Mouse (Mus musculus) forebrain, postnatal 0 days (tissue): ENCODE measurements at regions not wholly inside any gene's neighbourhood (a gene's known extent, or its start where the extent isn't known, plus 50 kb on each side); places are given as distances from the start of the nearest gene placed in this dataset.
"Not testable (repeated sequence)": the region's sequence is repeated elsewhere in the genome, so short reads cannot be mapped to it uniquely, and the experiment has no call there.

ENCODE experiments used
- ATAC-seq: fragments of 200-750 bp; cut with Nextera tagmentation; 2 replicates; pipeline ENCODE4 v1.8.0; 2017; ENCODE audit warnings: mild to moderate bottlenecking, moderate library complexity
- DNase-seq: peaks from one replicate; pipeline ENCODE4 v3.0.0-alpha.2; 2015
- H3K27ac ChIP-seq: fragments of 300-500 bp; sonication (generic); 2 replicates; pipeline ENCODE4 v1.5.1; 2014; ENCODE audit warnings: low read depth, mild to moderate bottlenecking, antibody characterized with exemption, low read length, moderate library complexity, mixed read lengths
- H3K27me3 ChIP-seq: fragments of 300-500 bp; sonication (generic); 2 replicates; pipeline ENCODE4 v1.6.1; 2014; ENCODE audit warnings: mild to moderate bottlenecking, low read length, mixed read lengths; ENCODE audit not compliant: insufficient read depth
- H3K36me3 ChIP-seq: fragments of 300-500 bp; sonication (generic); 2 replicates; pipeline ENCODE4 v1.6.1; 2014; ENCODE audit warnings: mild to moderate bottlenecking, moderate library complexity; ENCODE audit not compliant: insufficient read depth
- H3K4me1 ChIP-seq: fragments of 300-500 bp; sonication (generic); 2 replicates; pipeline ENCODE4 v1.6.1; 2014; ENCODE audit warnings: antibody characterized with exemption; ENCODE audit not compliant: insufficient read depth
- H3K4me2 ChIP-seq: fragments of 300-500 bp; sonication (generic); 2 replicates; pipeline ENCODE4 v1.6.1; 2014; ENCODE audit warnings: low read depth, mild to moderate bottlenecking, moderate library complexity
- H3K4me3 ChIP-seq: fragments of 300-500 bp; sonication (generic); 2 replicates; pipeline ENCODE4 v1.5.1; 2014; ENCODE audit warnings: low read depth, low read length, mixed read lengths
- H3K9ac ChIP-seq: fragments of 300-500 bp; sonication (generic); 2 replicates; pipeline ENCODE4 v1.6.1; 2014; ENCODE audit warnings: mild to moderate bottlenecking
- H3K9me3 ChIP-seq: fragments of 300-500 bp; sonication (generic); 2 replicates; pipeline ENCODE4 v1.6.1; 2016; ENCODE audit warnings: low read length
- CTCF ChIP-seq: sonication (generic); IDR thresholded peaks from 2 replicates; pipeline ENCODE4 v1.5.1; 2016; ENCODE audit warnings: antibody characterized with exemption, control low read depth, low read depth
- WGBS: fragments of 180-500 bp; shearing (Covaris S2); extraction: QIAGEN DNeasy Blood & Tissue Kit; methylation state at CpG from one replicate; pipeline ENCODE4 v1.1.7; 2014; 5-methylcytosine and 5-hydroxymethylcytosine counted together

DNA sequence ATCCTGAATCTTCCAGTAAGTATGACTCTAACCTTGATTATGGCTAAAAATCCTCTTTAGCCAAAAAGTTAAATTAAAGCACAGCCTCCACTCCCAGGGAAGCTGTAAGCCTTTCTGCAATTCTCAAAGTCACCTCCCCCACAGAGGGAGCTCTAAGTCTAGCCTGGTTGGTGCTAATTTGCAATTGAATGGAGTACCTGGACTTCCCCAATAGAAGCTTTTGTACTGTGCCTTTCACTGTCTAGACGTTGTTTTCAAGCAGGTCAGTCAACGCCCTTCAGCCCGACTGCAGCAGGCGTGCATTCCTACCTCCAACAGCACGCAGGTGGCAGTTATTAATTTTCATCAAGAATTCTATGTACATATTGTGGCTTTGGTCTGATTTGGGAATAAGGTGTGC lies 87.2 kb downstream of the Catsperg2 start:
- not testable (repeated sequence) for H3K9me3 ChIP-seq, H3K4me2 ChIP-seq, H3K4me1 ChIP-seq, H3K27me3 ChIP-seq, DNase-seq, H3K4me3 ChIP-seq, H3K36me3 ChIP-seq, H3K9ac ChIP-seq, ATAC-seq, H3K27ac ChIP-seq
- 57% methylated on average over 5 of the region's 5 CpGs for WGBS

DNA sequence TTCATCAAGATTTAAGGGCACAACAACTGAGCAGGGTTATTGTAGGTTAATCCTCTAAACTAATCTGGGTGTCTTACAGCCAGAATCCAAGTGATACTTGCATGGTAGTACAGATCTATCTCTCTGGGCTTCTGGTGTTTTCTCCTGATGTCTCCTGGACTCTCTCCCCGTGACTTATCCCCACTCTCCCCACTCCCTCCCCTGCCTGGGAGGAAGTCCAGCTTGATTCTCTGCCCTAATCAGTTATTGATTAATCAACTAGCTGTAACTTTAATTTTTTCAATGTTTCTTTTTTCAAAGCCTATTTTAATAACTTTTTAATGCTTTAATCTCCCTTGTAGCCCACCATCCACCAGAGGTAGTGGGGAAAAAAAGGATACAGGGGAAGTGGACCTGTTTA lies 83.9 kb upstream of the Sipa1l3 start:
- TF ChIP-seq CTCF = no peak
- Histone ChIP-seq H3K4me2 (no peak overlapping the region), H3K4me1 (no peaks in the 10 kb centered on the region), H3K36me3 (no peaks in the 10 kb centered on the region), H3K4me3 (no peak overlapping the region), H3K9ac (no peak overlapping the region), H3K27me3 (no peaks in the 10 kb centered on the region), H3K27ac (no peak overlapping the region), H3K9me3 (no peaks in the 10 kb centered on the region)
- ATAC-seq (no peak), DNase-seq (no peak)
- WGBS = 56% methylated on average over 1 of the region's 1 CpGs

DNA sequence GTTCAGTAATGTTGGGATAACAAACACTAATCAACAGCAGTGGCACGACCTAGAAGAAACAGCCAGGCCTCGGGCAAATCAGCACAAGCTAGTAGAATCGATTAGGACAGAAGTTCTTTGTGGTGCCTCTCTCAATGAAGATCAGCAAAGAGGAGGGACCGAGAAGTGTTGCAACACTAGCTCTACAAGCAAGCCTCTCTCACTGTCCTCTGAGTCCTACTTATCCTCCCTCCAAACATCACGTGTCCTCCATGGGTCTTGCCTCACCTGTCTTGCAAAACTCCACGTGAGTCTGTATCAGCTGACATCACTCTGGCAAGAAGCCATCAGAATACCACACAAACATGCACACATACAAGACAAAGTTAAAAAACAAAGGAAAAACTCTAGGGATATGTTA lies 82.9 kb upstream of the Sipa1l3 start:
- Histone ChIP-seq H3K4me2 (no peak overlapping the region), H3K27ac (no peak overlapping the region), H3K4me3 (no peak overlapping the region), H3K9me3 (no peaks in the 10 kb centered on the region), H3K36me3 (no peaks in the 10 kb centered on the region), H3K27me3 (no peaks in the 10 kb centered on the region), H3K9ac (no peak overlapping the region), H3K4me1 (no peaks in the 10 kb centered on the region)
- WGBS = 80% methylated on average over 6 of the region's 6 CpGs
- DNase-seq (no peak), ATAC-seq (no peak)
- no peak for TF ChIP-seq CTCF

DNA sequence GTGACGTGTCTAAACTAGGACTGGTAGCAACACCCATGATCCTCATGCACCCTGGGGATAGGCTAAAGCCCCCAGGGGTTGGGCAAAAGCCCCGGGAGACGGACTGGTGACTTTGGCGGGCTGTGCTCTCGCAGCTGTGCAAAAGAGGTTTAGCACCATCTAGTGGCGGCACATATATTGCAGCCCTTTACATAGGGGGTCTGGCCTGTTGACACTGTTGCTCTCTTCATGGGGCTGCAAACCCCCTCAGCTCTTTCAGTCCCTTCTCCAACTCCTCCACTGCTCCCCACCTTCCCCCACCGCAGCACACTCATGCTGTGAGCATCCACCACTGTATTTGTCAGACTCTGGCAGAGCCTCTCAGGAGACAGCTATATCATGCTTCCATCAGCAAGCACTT lies 78.8 kb upstream of the Sipa1l3 start:
- H3K27me3 ChIP-seq, H3K27ac ChIP-seq, H3K36me3 ChIP-seq, H3K4me1 ChIP-seq, H3K4me3 ChIP-seq, H3K9ac ChIP-seq, H3K9me3 ChIP-seq, H3K4me2 ChIP-seq, ATAC-seq: not testable (repeated sequence)
- peak; percentile 63 for TF ChIP-seq CTCF
- peak; percentile 9 for DNase-seq
- WGBS = 28% methylated on average over 7 of the region's 7 CpGs

DNA sequence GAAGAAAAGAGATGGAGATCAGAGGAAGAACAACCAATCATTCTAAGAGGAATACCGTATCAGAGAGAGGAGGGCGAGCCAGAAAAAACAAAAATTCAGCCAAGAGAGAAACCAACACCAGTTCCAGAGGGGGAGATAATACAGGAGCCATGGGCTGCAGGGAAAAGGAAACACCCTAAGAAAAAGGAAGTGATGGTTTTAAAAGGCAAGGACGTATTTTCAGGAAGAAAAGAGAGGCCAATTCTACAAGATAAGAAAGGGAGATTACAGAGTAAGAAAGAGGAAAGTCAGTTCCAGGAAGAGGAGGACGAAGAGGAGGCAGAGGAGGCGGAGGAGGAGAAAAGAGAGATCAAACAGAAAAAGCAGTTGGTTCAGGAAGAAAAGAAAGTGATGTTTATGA lies 59.7 kb upstream of the Sipa1l3 start:
- no peaks in the 10 kb centered on the region for H3K27me3 ChIP-seq

DNA sequence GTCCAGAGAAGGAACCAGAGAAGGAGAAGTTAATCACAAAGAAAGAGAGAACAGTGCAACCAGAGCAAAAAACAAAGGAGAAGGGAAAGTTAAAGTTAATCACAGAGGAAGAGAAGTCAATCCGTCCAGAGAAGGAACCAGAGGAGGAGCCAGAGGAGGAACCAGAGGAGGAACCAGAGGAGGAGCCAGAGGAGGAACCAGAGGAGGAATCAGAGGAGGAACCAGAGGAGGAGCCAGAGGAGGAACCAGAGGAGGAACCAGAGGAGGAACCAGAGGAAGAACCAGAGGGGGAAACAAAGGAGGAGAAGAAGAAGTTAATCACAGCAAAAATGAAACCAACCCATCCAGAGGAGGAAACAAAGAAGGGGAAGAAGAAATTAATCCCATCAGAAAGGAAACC lies 57.2 kb upstream of the Sipa1l3 start:
- no peaks in the 10 kb centered on the region for H3K36me3 ChIP-seq
- ATAC-seq (no peak), DNase-seq (no peak)
- no peaks in the 10 kb centered on the region for H3K9me3 ChIP-seq
- H3K4me1 ChIP-seq = no peaks in the 10 kb centered on the region
- no peak overlapping the region for H3K27ac ChIP-seq
- no peak overlapping the region for H3K4me2 ChIP-seq
- no peak for TF ChIP-seq CTCF
- H3K27me3 ChIP-seq = no peaks in the 10 kb centered on the region
- 59% methylated on average over 1 of the region's 1 CpGs for WGBS
- H3K4me3 ChIP-seq = no peak overlapping the region
- no peak overlapping the region for H3K9ac ChIP-seq

More for the DNA sequence above, 59.7 kb upstream of the Sipa1l3 start:
- H3K9ac ChIP-seq = no peak overlapping the region
- H3K4me2 ChIP-seq = no peak overlapping the region
- no peak overlapping the region for H3K4me3 ChIP-seq
- no peak overlapping the region for H3K27ac ChIP-seq
- TF ChIP-seq CTCF = no peak
- ATAC-seq (no peak), DNase-seq (no peak)
- 75% methylated on average over 5 of the region's 5 CpGs for WGBS
- no peaks in the 10 kb centered on the region for H3K4me1 ChIP-seq
- no peaks in the 10 kb centered on the region for H3K36me3 ChIP-seq
- no peaks in the 10 kb centered on the region for H3K9me3 ChIP-seq
